Mouse (Mus musculus) stomach, embryonic 14.5 days (tissue): Measurements from ENCODE around the gene Prr36. TPM values are rescaled to one million over a fixed set of nuclear protein-coding genes. Genes with fewer than 3 reads are reported as not detected.

Experiments used
- ATAC-seq: fragments of 200-750 bp; cut with Nextera tagmentation; 2 replicates; pipeline ENCODE4 v1.8.0; 2017; ENCODE audit warnings: low read depth, moderate TSS enrichment; ENCODE audit not compliant: insufficient number of reproducible peaks, insufficient read depth, low FRiP score
- H3K27ac ChIP-seq: fragments of 300-500 bp; sonication (generic); 2 replicates; pipeline ENCODE4 v1.5.1; 2014; ENCODE audit warnings: mild to moderate bottlenecking, low read length, moderate library complexity, mixed read lengths
- H3K27me3 ChIP-seq: fragments of 300-500 bp; sonication (generic); 2 replicates; pipeline ENCODE4 v1.6.1; 2014; ENCODE audit warnings: low read length, control low read depth, mixed read lengths; ENCODE audit not compliant: control insufficient read depth, insufficient read depth
- H3K36me3 ChIP-seq: fragments of 300-500 bp; sonication (generic); 2 replicates; pipeline ENCODE4 v1.6.1; 2014; ENCODE audit warnings: mild to moderate bottlenecking, control low read depth, low read length, moderate library complexity, mixed read lengths; ENCODE audit not compliant: control insufficient read depth, insufficient read depth
- H3K4me1 ChIP-seq: fragments of 300-500 bp; sonication (generic); 2 replicates; pipeline ENCODE4 v1.6.1; 2014; ENCODE audit warnings: low read length, control low read depth, mixed read lengths; ENCODE audit not compliant: control insufficient read depth, insufficient read depth
- H3K4me2 ChIP-seq: fragments of 300-500 bp; sonication (generic); replicated peaks from 2 replicates; pipeline ENCODE4 v1.6.1; 2014; ENCODE audit warnings: low read depth, low read length, control low read depth
- H3K4me3 ChIP-seq: fragments of 300-500 bp; sonication (generic); 2 replicates; pipeline ENCODE4 v1.5.1; 2014; ENCODE audit warnings: low read depth, low read length, control low read depth
- H3K9ac ChIP-seq: fragments of 300-500 bp; sonication (generic); replicated peaks from 2 replicates; pipeline ENCODE4 v1.6.1; 2014; ENCODE audit warnings: low read depth, mild to moderate bottlenecking, control low read depth, low read length, moderate library complexity, mixed read lengths
- H3K9me3 ChIP-seq: fragments of 300-500 bp; sonication (generic); 2 replicates; pipeline ENCODE4 v1.6.1; 2016; ENCODE audit warnings: low read depth, low read length, control low read depth; ENCODE audit not compliant: control insufficient read depth
- WGBS: fragments of 180-500 bp; shearing (Covaris S2); extraction: QIAGEN DNeasy Blood & Tissue Kit; methylation state at CpG from one replicate; pipeline ENCODE4 v1.1.7; 2014; 5-methylcytosine and 5-hydroxymethylcytosine counted together
- polyA plus RNA-seq: library from polyadenylated mRNA; unstranded; fragments of >200 nt; fragmentation: Nextera tagmentation; extraction: Ambion mirVana; gene quantifications from 2 replicates; pipeline ENCODE4 v1.2.1, GENCODE M21; 2014

Gene Prr36
- polyA plus RNA-seq, 1 experiment from 2014 or later, result 8.9 TPM

- H3K9me3 ChIP-seq, result no peaks in the 10 kb centered on the region
- no peak overlapping the region for H3K9ac ChIP-seq
- peaks cover 3% of the 10 kb centered on the region; the same call in 1 of the 2 replicates for H3K4me1 ChIP-seq
- H3K36me3 ChIP-seq, result no peaks in the 10 kb centered on the region; the same call in 1 of the 2 replicates
- H3K27me3 ChIP-seq, result peaks cover 7% of the 10 kb centered on the region; the same call in 1 of the 2 replicates
- H3K27ac ChIP-seq, result no peak overlapping the region
- no peak overlapping the region for H3K4me2 ChIP-seq
- H3K4me3 ChIP-seq, result no peak overlapping the region
- 71% methylated on average over 2 of the region's 2 CpGs for WGBS
- no peak for ATAC-seq
Observed at GRCm38 (mm10) chr8:4201321-4201720, 15.9 kb downstream of the Prr36 start.

DNA sequence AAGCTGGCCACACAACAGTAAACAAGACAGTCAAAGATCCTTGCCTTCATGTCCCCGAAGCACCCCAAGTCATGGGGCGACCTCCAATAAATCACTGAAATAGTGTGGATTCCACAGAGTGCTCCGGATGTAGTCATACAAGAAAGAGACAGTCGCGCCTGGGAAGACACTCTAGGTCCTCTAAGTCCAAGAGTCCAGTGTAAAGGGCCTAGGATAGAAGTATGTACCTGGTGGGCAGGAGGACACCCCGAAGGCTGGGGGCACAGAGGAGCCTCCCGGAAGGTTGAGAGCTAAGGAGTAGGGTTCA, 23.7 kb downstream of the Prr36 start:
- H3K4me1 ChIP-seq, result 0 out of 2 replicates have a peak, but pooled peaks cover 3% of the 10 kb centered on the region
- 44% methylated on average over 7 of the region's 7 CpGs for WGBS
- no peak overlapping the region for H3K4me3 ChIP-seq
- no peaks in the 10 kb centered on the region for H3K9me3 ChIP-seq
- no peaks in the 10 kb centered on the region for H3K27me3 ChIP-seq
- H3K27ac ChIP-seq, result no peak overlapping the region
- no peak for ATAC-seq
- H3K36me3 ChIP-seq, result no peaks in the 10 kb centered on the region; the same call in 1 of the 2 replicates
- H3K9ac ChIP-seq, result no peak overlapping the region
- H3K4me2 ChIP-seq, result no peak overlapping the region

GRCm38 (mm10) chr8:4192807-4193587, 24.3 kb downstream of the Prr36 start:
- 0 out of 2 replicates have a peak, but pooled peaks cover 3% of the 10 kb centered on the region for H3K4me1 ChIP-seq
- peak overlapping the region; percentile 44; the same call in 1 of the 2 replicates for H3K27ac ChIP-seq
- no peak overlapping the region for H3K4me3 ChIP-seq
- H3K9ac ChIP-seq, result no peak overlapping the region
- no peaks in the 10 kb centered on the region for H3K9me3 ChIP-seq
- H3K36me3 ChIP-seq, result no peaks in the 10 kb centered on the region; the same call in 1 of the 2 replicates
- 9% methylated on average over 18 of the region's 18 CpGs for WGBS
- H3K4me2 ChIP-seq, result no peak overlapping the region
- H3K27me3 ChIP-seq, result no peaks in the 10 kb centered on the region
- ATAC-seq, result peak; percentile 80

DNA sequence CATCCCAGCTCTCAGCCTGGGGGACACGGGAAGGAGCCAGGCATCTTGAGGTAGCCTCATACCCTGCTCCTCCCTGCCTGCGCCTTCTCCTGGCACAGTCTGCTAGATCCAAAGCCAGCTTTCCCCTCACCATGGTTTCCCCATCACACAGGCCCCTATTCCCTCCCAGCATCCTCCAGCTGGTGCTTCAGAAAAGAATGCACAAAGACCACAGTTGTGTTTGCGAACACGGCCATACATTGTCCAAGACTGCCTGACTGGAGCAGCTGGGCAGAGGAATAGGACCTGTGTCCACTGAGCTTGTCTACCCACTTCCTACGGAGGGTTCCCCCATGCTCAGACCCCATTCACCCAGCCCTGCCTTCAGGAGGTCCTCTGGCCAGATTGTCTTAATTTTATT, 25.0 kb downstream of the Prr36 start:
- H3K27ac ChIP-seq, result 0 out of 2 replicates have a peak overlapping the region, but pooled peaks have one; percentile 44
- no peak overlapping the region for H3K9ac ChIP-seq
- no peak overlapping the region for H3K4me3 ChIP-seq
- 0 out of 2 replicates have a peak, but pooled peaks cover 3% of the 10 kb centered on the region for H3K4me1 ChIP-seq
- WGBS, result 66% methylated on average over 5 of the region's 5 CpGs
- no peak for ATAC-seq
- H3K4me2 ChIP-seq, result no peak overlapping the region
- peaks cover 3% of the 10 kb centered on the region; the same call in 1 of the 2 replicates for H3K36me3 ChIP-seq
- no peaks in the 10 kb centered on the region for H3K27me3 ChIP-seq
- H3K9me3 ChIP-seq, result no peaks in the 10 kb centered on the region

DNA sequence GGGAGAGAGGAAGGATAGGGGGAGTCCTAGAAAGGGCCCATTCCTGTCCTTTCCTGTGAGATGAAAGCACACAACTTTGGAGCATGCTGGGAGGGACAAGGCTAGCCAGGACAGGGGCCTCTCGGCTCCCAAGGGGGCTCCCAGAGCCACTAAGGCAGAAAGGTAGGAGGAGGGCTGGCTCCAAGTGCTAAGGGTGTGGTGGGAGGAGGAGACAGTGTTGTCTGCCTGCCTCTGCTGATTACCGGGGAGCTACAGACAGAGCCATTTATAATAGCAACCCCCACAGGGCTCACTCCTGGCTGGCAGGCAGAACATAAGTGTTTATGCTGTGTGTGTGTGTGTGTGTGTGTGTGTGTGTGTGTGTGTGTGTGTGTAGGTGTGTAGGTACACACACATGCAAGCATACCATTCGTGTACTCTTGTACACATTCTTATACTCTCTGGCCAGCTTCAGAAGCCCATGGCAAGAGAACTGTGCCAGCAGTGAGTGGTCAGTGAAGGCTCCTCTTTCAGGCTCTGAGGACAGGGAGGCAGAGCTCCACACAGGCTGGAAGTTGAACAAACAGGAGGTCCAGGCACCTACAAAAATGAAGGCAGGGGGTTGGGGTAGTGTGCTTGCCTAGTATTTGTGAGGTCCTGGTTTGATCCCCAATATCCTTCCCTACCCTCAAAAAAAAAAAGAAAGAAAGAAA, 28.1 kb downstream of the Prr36 start:
- WGBS, result 38% methylated on average over 3 of the region's 3 CpGs
- H3K36me3 ChIP-seq, result peaks cover 5% of the 10 kb centered on the region; the same call in 1 of the 2 replicates
- no peak overlapping the region for H3K4me2 ChIP-seq
- H3K9me3 ChIP-seq, result no peaks in the 10 kb centered on the region
- H3K4me3 ChIP-seq, result no peak overlapping the region
- ATAC-seq, result no peak
- H3K9ac ChIP-seq, result no peak overlapping the region
- H3K27ac ChIP-seq, result no peak overlapping the region
- H3K4me1 ChIP-seq, result 0 out of 2 replicates have a peak, but pooled peaks cover 3% of the 10 kb centered on the region
- no peaks in the 10 kb centered on the region for H3K27me3 ChIP-seq

GRCm38 (mm10) chr8:4188605-4189004, 28.7 kb downstream of the Prr36 start:
- ATAC-seq, result no peak
- H3K9ac ChIP-seq, result no peak overlapping the region
- H3K4me2 ChIP-seq, result no peak overlapping the region
- H3K4me1 ChIP-seq, result 0 out of 2 replicates have a peak, but pooled peaks cover 3% of the 10 kb centered on the region
- H3K9me3 ChIP-seq, result no peaks in the 10 kb centered on the region
- H3K4me3 ChIP-seq, result no peak overlapping the region
- H3K27me3 ChIP-seq, result no peaks in the 10 kb centered on the region
- H3K36me3 ChIP-seq, result peaks cover 5% of the 10 kb centered on the region; the same call in 1 of the 2 replicates
- H3K27ac ChIP-seq, result no peak overlapping the region

DNA sequence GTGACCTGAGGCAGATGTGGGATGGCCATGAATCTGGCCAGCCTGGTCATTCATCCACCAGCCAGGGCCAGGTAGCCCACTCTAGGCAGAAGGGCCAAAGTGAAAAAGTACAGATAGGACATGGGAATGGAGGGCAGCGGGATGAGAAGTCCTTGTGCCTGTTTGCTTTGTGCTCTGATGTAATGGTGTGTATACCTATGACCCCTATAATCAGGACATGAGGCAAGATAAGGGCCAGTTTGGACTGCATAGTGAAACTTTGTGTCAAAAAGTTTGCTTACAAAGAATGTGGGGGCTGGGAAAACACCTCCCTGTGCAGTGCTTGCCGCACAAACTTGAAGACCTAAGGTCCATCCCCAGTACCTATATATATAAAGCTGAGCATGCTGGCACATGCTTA, 31.1 kb downstream of the Prr36 start:
- Histone ChIP-seq H3K4me2 (no peak overlapping the region), H3K36me3 (peaks cover 5% of the 10 kb centered on the region; the same call in 1 of the 2 replicates), H3K27me3 (no peaks in the 10 kb centered on the region), H3K27ac (no peak overlapping the region), H3K4me3 (no peak overlapping the region), H3K4me1 (no peaks in the 10 kb centered on the region), H3K9me3 (no peaks in the 10 kb centered on the region), H3K9ac (no peak overlapping the region)
- ATAC-seq, result no peak
- 85% methylated on average over 2 of the region's 2 CpGs for WGBS

DNA sequence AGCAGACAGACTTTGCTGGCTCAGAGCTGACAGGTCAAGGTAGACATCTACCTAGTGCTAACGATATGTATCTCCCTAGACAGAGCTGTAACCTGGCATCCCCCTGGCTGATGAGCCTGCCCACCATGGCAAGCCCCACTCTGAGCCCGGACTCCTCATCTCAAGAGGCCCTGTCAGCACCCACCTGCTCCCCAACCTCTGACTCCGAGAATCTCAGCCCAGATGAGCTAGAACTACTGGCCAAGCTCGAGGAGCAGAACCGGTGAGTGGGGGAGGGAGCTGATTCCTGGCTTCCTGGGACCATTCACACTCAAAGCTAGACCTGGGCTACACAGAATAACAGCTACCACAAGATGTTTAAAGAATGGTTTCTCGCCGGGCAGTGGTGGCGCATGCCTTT, 33.9 kb downstream of the Prr36 start:
- no peak overlapping the region for H3K4me2 ChIP-seq
- no peaks in the 10 kb centered on the region for H3K9me3 ChIP-seq
- H3K36me3 ChIP-seq, result peaks cover 5% of the 10 kb centered on the region; the same call in 1 of the 2 replicates
- WGBS, result 84% methylated on average over 8 of the region's 8 CpGs
- no peaks in the 10 kb centered on the region for H3K4me1 ChIP-seq
- no peak overlapping the region for H3K4me3 ChIP-seq
- no peak for ATAC-seq
- H3K9ac ChIP-seq, result no peak overlapping the region
- H3K27me3 ChIP-seq, result no peaks in the 10 kb centered on the region
- no peak overlapping the region for H3K27ac ChIP-seq
